Mouse (Mus musculus) macrophage (primary cell): ENCODE results near the gene Evi5l. TPM values are rescaled to one million over a fixed set of nuclear protein-coding genes. Genes with fewer than 3 reads are reported as not detected.
"Not testable (repeated sequence)": the region's sequence is repeated elsewhere in the genome, so short reads cannot be mapped to it uniquely, and the experiment has no call there.

Experiments
- H3K27ac ChIP-seq: fragments of 350-480 bp; formaldehyde crosslinking; 2 replicates; pipeline ENCODE4 v1.9.0; 2021
- H3K36me3 ChIP-seq: fragments of 350-480 bp; formaldehyde crosslinking; 2 replicates; pipeline ENCODE4 v1.9.0; 2021; ENCODE audit errors: inconsistent target
- H3K4me3 ChIP-seq: fragments of 350-480 bp; formaldehyde crosslinking; 2 replicates; pipeline ENCODE4 v1.9.0; 2021; ENCODE audit errors: inconsistent target
- H3K79me2 ChIP-seq: fragments of 350-480 bp; formaldehyde crosslinking; 2 replicates; pipeline ENCODE4 v1.9.0; 2021; ENCODE audit errors: inconsistent target
- WGBS: methylation state at CpG from one replicate; pipeline ENCODE4 v1.1.7; 2026; ENCODE audit warnings: inconsistent platforms; ENCODE audit not compliant: missing documents; 5-methylcytosine and 5-hydroxymethylcytosine counted together
- polyA plus RNA-seq: library from polyadenylated mRNA; stranded (reverse); fragments of 250-400 nt; gene quantifications from 3 replicates; pipeline ENCODE4 v1.2.4, GENCODE M21; 2018; ENCODE audit warnings: inconsistent platforms

Gene Evi5l
- polyA plus RNA-seq, 1 experiment from 2014 or later: 6.2 TPM

DNA sequence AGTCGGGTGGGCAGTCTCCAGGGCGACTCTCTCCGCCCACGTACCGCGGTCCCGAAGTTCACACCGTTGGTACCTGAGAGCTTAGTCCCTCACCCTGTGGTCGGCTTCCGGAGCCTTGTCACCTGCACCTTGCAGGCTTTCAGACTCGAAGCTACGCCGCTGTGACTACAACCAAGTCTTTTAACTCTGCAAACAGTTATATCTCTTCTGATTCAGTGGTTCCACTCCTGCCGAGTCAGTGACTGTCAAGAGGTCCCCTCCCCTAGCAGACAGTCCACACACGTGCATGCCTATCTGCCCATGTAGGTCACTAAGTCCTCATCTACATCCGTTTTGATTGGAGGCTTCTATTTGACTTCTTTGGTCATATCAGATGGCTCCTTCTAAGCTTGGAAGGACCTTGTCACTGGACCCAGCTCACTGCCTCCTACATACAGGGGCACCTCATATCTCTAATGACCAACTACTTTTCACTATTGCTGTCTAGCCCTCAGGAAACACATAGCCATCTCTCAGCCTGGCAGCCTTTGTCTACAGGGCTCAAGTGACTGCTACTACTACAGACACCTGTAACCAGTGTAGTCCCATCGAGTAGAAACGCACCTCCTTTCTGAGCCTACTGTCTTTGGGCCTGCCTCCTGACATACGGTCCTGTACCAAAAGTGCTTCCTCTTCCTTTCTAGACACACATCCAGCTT is 73.0 kb downstream of the Evi5l start:
- peak overlapping the region; percentile 73 for H3K27ac ChIP-seq
- H3K36me3 ChIP-seq: peaks cover 20% of the 10 kb centered on the region
- 6% methylated on average over 19 of the region's 19 CpGs for WGBS

DNA sequence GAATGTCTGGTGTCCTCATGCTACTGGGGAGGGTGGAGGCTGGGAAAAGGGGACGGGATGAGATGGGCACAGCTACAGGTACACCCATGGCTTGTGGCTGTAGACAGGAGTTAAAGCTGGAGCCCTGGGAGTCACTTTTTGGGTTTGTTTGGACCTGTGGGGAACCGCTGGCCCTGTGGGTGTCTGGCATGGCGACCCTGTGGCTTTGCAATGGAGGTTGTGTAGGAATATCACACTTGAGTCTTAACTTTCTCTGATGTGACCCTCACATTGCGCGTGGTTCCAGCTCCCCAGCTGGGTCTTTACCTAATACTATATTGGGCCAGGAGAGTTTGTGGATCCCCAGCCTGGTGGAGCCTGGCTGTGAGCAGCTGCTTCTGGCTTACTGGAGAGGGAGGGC is 78.7 kb downstream of the Evi5l start:
- no peak overlapping the region for H3K4me3 ChIP-seq
- no peak overlapping the region for H3K27ac ChIP-seq
- peaks cover 53% of the 10 kb centered on the region for H3K36me3 ChIP-seq
- peaks cover 29% of the 10 kb centered on the region for H3K79me2 ChIP-seq
- 98% methylated on average over 5 of the region's 5 CpGs for WGBS

More for the DNA sequence above, 73.0 kb downstream of the Evi5l start:
- peak overlapping the region; percentile 92 for H3K4me3 ChIP-seq
- peaks cover 41% of the 10 kb centered on the region for H3K79me2 ChIP-seq

GRCm38 (mm10) chr8:4245737-4246136 is 79.4 kb downstream of the Evi5l start:
- peaks cover 23% of the 10 kb centered on the region for H3K79me2 ChIP-seq
- WGBS: 96% methylated on average over 13 of the region's 13 CpGs
- no peak overlapping the region for H3K27ac ChIP-seq
- H3K4me3 ChIP-seq: no peak overlapping the region
- H3K36me3 ChIP-seq: peaks cover 53% of the 10 kb centered on the region

DNA sequence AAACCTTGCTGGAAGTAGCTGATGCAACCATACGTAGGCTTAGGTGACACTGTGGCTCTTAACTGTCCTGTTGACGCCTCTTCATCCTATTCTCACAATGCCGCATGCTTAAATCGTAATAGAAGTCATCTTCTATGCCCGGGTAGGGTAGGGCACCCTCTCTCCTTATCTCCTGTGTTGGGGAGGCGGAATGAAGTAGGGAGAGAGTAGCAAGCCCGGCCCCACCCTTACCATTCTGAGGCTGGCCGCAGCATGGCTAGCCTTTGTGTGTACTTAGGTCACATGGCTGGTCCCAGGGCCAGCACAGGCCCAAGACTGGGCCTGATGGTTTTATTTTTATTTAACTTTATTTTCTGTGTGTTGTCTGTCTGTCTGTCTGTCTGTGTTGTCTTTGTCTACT is 80.9 kb downstream of the Evi5l start:
- H3K79me2 ChIP-seq: peaks cover 8% of the 10 kb centered on the region; the same call in 1 of the 2 replicates
- H3K4me3 ChIP-seq: no peak overlapping the region
- H3K36me3 ChIP-seq: peaks cover 53% of the 10 kb centered on the region
- WGBS: 97% methylated on average over 8 of the region's 8 CpGs
- no peak overlapping the region for H3K27ac ChIP-seq

DNA sequence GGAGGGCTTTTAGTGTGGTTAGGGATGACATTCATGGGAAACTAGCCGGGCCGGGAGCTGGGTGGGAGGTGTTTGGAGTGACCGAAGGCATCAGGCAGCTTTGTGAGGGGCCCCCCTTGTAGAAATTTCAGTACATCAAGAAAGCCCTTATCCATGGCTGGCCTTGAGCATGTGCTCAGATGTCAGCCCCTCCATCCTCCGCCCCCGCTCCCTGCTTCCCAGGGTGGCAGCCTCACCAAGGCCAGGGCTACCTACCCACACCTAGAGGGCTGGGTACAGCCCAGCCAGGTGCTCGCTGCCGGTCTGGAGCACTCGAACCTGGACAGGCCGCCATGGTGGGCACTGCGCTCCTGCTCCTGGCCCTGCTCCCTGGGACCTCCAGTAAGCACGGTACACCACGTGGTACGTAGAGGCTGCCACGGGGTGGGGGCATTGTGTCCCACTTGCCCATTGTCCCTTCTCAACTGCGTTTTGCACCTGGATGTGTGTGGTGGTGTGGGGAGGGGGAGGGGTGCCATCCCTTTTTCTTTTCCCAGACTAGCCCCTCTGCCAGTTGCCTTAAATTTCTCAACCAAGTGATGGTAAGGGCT is 81.7 kb downstream of the Evi5l start, which contains the start of gene Tgfbr3l:
Gene Tgfbr3l (plus strand): TSS at position 264 of the 590 bp plus-strand sequence.
- no peak within 1 kb of the TSS for H3K4me3 ChIP-seq
- H3K27ac ChIP-seq: no peak within 1 kb of the TSS
- no peaks in the 10 kb centered on the region; the same call in 1 of the 2 replicates for H3K79me2 ChIP-seq
- WGBS: 97% methylated on average over 15 of the region's 15 CpGs
- H3K36me3 ChIP-seq: peaks cover 45% of the 10 kb centered on the region

DNA sequence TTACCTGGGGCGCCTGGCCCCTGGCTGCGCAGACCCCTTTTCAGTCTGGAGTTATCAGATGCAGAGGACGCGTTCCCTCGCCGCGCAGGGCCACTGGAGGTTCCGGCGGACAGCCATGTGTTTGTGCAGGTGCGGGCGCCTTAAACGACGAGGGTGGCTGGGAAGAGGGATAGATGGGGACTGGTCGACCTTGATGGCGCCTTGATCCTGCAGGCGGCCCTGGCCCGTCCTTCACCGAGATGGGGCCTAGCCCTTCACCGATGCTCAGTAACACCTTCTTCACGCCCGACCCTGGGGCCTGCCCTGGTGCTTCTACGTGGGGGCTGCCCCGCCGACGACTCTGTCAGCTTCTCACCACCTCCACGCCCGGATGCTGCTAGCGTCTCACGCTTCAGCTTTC is 82.8 kb downstream of the Evi5l start:
- Histone ChIP-seq H3K36me3 (peaks cover 34% of the 10 kb centered on the region), H3K79me2 (peaks cover 3% of the 10 kb centered on the region; the same call in 1 of the 2 replicates), H3K27ac (no peak overlapping the region), H3K4me3 (no peak overlapping the region)
- WGBS: 84% methylated on average over 22 of the region's 29 CpGs

DNA sequence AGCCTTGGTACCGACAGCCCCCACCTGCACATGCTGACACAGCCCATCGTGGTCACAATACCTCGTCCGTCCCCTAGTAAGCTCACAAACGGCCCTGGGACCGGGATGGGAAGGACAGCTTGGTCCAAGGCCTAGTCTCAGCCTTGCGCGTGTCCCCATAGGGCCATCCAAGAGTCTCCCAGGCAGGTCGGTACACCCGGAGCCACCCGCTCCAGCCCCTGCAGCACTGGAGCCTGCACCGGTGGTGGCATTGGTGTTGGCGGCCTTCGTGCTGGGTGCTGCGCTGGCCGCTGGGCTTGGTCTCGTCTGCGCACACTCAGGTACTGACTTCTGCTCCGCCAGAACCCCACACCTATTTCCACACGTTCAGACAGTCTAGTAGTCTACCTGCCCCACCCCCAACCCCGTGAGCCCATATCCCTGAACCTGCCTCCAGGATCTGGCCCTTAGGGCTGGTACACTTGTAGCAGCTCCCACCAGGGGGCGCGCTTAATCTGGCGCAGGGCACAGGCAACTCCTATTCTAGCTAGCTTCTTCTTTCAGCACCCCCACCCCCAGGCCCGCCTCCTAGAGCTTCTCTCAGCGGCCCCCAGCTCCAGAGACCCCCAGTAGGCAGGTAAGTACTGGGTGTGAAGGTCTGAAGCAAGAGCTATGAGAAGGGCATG is 84.1 kb downstream of the Evi5l start:
- H3K79me2 ChIP-seq: peaks cover 5% of the 10 kb centered on the region; the same call in 1 of the 2 replicates
- 64% methylated on average over 23 of the region's 26 CpGs for WGBS
- H3K27ac ChIP-seq: no peak overlapping the region
- peaks cover 30% of the 10 kb centered on the region for H3K36me3 ChIP-seq
- no peak overlapping the region for H3K4me3 ChIP-seq

DNA sequence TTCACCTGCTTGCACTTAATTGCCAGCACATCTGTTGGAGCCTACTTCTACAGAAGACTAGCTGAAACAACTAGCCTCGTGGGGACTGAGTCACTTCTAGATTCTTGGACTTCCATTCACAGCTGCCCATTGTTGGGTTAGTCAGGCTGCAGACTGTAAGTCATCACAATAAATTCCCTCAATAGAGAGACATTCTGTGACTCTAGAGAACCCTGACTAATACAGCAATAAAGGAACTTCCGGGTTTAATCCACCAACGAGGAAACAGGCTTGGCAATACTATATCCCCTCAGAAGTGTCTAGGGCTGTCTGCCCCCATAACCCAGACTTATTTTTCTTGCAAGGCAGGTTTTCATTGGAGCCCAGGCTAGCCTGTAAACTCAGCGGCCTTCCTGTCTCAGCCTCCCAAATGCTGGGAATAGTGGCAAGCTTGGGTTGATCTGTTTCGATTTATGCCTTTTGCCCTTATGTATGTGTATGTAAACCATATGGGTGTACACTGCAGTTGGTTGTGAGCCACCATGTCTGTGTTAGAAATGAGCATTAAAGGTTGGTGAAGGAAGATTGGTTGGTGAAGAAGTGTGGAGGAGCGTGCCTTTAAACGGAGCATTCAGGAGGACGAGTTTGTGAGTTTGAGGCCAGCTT is 85.9 kb downstream of the Evi5l start:
- Histone ChIP-seq H3K27ac (peak overlapping the region; percentile 36), H3K36me3 (peaks cover 24% of the 10 kb centered on the region; the same call in 1 of the 2 replicates), H3K4me3 (peak overlapping the region; percentile 67), H3K79me2 (peaks cover 5% of the 10 kb centered on the region; the same call in 1 of the 2 replicates)
- 44% methylated on average over 8 of the region's 8 CpGs for WGBS

GRCm38 (mm10) chr8:4252934-4253841 is 86.8 kb downstream of the Evi5l start, which contains the start of gene Snapc2:
Snapc2 (plus strand) TSS chr8:4253080.
- Histone ChIP-seq H3K27ac (peak within 1 kb of the TSS; percentile 36), H3K36me3 (peaks cover 18% of the 10 kb centered on the region; the same call in 1 of the 2 replicates), H3K79me2 (peaks cover 5% of the 10 kb centered on the region; the same call in 1 of the 2 replicates), H3K4me3 (peak within 1 kb of the TSS; percentile 67)
- WGBS: under 1% methylated on average over 64 of the region's 69 CpGs

- Histone ChIP-seq H3K79me2 (peaks cover 5% of the 10 kb centered on the region; the same call in 1 of the 2 replicates), H3K4me3 (peak overlapping the region; percentile 67), H3K36me3 (peaks cover 18% of the 10 kb centered on the region; the same call in 1 of the 2 replicates), H3K27ac (no peak overlapping the region)
- WGBS: 75% methylated on average over 5 of the region's 6 CpGs
Observed at GRCm38 (mm10) chr8:4254001-4254400, 87.6 kb downstream of the Evi5l start.

DNA sequence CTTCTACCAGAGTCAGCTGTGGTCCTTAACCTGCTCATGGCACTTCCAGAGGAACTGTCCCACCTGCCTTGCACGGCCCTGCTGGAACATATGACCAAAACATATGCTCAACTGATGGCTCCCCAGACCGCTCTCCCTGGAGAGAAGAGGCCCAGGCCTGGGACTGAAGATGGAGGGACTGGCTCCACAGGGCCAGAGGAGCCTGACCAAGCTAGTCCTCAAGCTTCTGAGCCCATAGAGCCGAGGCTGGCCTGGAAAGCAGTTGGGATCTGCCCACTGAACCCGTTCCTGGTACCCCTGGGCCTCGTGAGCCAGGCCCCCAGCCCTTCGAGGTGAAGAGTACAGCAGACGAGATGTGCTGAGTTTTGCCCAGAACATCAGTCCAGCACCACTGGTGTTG is 89.1 kb downstream of the Evi5l start:
- H3K4me3 ChIP-seq, H3K27ac ChIP-seq, H3K79me2 ChIP-seq: not testable (repeated sequence)
- 94% methylated on average over 7 of the region's 7 CpGs for WGBS
- peaks cover 23% of the 10 kb centered on the region; the same call in 1 of the 2 replicates for H3K36me3 ChIP-seq

DNA sequence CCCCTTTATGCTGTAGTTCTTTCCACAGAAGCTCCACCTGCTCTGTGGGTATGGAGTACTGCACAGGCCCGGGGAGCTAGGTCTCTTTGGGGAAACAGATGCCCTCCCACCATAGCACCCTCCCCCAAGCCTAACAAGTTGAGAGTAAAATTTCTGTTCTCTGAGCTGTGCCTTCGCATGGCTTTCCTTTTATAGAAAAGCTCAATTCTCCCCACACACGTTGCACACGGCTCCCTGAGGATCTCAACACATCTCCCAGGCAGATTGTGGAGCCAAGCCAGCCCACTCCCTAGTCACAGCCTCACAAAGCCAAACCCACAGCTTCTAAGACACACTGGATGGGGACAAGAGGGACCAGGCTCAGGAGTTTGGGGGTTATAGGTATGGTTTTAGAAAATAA is 90.5 kb downstream of the Evi5l start:
- Histone ChIP-seq H3K79me2 (peaks cover 5% of the 10 kb centered on the region; the same call in 1 of the 2 replicates), H3K4me3 (no peak overlapping the region), H3K36me3 (peaks cover 32% of the 10 kb centered on the region), H3K27ac (no peak overlapping the region)
- 83% methylated on average over 4 of the region's 4 CpGs for WGBS

- peaks cover 37% of the 10 kb centered on the region for H3K36me3 ChIP-seq
- no peak overlapping the region for H3K4me3 ChIP-seq
- no peak overlapping the region for H3K27ac ChIP-seq
- WGBS: 97% methylated on average over 4 of the region's 4 CpGs
- H3K79me2 ChIP-seq: peaks cover 5% of the 10 kb centered on the region; the same call in 1 of the 2 replicates
Observed at GRCm38 (mm10) chr8:4257350-4257749, 91.0 kb downstream of the Evi5l start.
